Mouse (Mus musculus): ENCODE measurements around the gene Oxnad1. TPM values are rescaled to one million over a fixed set of nuclear protein-coding genes. Genes with fewer than 3 reads are reported as not detected.
"Not testable (repeated sequence)": the region's sequence is repeated elsewhere in the genome, so short reads cannot be mapped to it uniquely, and the experiment has no call there.

Gene Oxnad1
- polyA plus RNA-seq, 1 experiment: 16.3 TPM

DNA sequence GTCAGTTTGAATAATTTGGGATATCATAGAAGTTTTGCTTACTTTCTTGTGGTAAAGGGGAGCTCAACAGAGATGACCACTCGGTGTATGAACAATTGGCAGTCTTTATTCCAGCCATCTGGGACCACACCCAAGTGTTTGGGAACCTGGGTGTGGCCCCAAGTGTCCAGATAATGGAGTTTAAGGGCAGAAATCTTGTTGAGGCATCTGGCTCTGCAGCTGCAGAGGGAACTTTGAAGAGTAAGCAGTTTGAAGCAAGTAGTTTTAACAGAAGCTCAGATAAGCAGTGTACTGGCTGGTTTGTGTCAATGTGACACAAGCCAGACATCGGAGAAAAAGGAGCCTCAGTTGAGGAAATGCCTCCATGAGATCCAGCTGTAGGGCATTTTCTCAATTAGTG lies 49.1 kb downstream of the Oxnad1 start:
- H3K4me3 ChIP-seq (ENCODE audit: insufficient read depth, low read length): no peak overlapping the region
- no peak for TF ChIP-seq CTCF (IDR thresholded peaks at IDR 0.05; ENCODE audit: borderline replicate concordance, insufficient read depth, low read length)
- no peak for TF ChIP-seq POLR2A (IDR thresholded peaks at IDR 0.05; ENCODE audit: low read depth, low read length)
- H3K27ac ChIP-seq (ENCODE audit: insufficient read depth, low read length): no peak overlapping the region
- H3K4me1 ChIP-seq (ENCODE audit: control insufficient read depth, insufficient read depth, low read length): no peaks in the 10 kb centered on the region

DNA sequence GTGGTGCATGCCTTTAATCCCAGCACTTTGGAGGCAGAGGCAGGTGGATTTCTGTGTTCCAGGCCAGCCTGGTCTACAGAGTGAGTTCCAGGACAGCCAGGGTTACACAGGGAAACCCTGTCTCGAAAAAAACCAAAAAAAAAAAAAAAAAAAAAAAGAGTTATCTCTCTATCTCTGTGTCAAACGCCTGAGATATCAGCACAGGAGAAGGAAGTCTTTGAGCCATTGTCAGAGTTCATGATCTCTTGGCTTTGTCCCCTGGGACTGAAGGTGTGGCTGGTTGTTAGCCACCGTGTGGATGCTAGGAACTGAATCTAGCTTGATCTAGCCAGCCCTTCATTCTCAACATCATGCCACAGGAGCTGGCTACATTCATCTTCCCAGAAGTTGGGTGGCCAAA lies 51.3 kb downstream of the Oxnad1 start:
- not testable (repeated sequence) for H3K4me3 ChIP-seq (ENCODE audit: insufficient read depth, low read length); H3K4me1 ChIP-seq (ENCODE audit: control insufficient read depth, insufficient read depth, low read length); H3K27ac ChIP-seq (ENCODE audit: insufficient read depth, low read length)

DNA sequence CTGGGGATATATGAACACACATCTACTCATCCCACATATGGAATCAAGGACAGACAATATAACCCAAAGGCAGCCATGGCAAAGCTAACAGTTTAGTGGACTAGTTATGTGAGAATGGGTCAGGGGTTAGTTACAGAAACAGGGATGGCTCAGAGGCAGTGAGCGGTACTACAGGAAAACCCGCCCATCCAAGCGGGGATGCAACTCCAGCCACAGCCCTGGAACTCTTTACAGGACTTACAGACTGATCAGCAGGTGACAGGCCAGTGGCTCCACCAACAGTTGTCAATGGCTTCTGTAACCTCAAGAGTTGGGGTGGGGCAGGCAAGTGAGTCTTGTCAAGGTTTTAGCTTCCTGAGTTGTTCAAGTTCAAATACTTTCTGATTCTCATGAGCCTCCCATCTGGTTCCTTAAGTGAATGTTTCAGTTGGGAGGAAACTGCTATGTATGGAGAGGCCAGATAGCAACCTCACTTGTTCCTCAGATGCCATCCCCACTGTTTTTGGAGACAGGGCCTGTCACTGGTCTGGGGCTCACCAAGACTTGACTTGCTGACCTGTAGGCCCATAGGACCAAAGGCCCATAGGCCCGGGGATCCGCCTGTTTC lies 55.3 kb downstream of the Oxnad1 start:
- Histone ChIP-seq H3K27ac (ENCODE audit: insufficient read depth, low read length) (no peak overlapping the region), H3K4me3 (ENCODE audit: insufficient read depth, low read length) (no peak overlapping the region), H3K4me1 (ENCODE audit: control insufficient read depth, insufficient read depth, low read length) (no peaks in the 10 kb centered on the region)
- TF ChIP-seq POLR2A (IDR thresholded peaks at IDR 0.05; ENCODE audit: low read depth, low read length) (no peak), CTCF (IDR thresholded peaks at IDR 0.05; ENCODE audit: borderline replicate concordance, insufficient read depth, low read length) (no peak)

DNA sequence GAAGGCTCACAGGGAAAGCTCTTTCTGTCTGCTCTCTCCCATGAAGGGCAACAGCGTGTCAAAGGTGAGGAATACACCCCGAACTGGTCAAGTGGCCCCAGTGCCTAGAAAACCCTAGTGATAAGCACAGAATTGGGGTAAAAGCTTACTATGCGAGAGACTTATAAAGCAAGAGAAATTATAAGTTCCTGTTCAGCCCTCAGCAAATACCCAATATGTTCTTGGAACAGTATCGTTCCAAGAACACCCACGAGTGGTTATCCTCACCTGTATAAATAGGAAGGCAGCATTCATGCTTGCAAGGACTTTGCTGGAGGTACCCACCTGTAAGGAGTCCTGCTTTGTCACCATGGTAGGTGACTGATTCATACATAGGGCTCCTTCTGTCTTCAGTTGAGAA lies 56.5 kb downstream of the Oxnad1 start, which contains the start of gene Msmb:
Gene Msmb, plus strand, starts transcription at position 301 of the 400 bp plus-strand sequence.
- TF ChIP-seq CTCF (IDR thresholded peaks at IDR 0.05; ENCODE audit: borderline replicate concordance, insufficient read depth, low read length): no peak
- Histone ChIP-seq H3K4me1 (ENCODE audit: control insufficient read depth, insufficient read depth, low read length) (no peaks in the 10 kb centered on the region), H3K4me3 (ENCODE audit: insufficient read depth, low read length) (no peak within 1 kb of the TSS), H3K27ac (ENCODE audit: insufficient read depth, low read length) (no peak within 1 kb of the TSS)

DNA sequence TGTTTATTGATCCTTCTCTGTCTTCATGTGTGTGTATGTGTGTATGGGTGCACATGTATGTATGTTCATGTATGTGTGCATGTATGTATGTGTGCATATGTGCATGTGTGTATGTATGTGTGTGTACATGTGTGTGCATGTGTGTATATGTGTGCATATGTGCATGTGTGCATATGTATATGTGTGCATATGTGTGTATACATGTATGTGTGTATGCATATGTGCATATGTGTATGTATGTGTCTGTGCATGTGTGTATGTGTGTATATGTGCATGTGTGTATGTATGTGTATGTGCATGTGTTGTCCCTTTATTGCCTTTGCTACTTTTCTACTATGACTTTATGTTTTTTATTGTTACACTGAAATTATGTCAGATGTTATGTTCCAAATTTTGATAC lies 59.6 kb downstream of the Oxnad1 start:
- Histone ChIP-seq H3K4me3 (ENCODE audit: insufficient read depth, low read length) (no peak overlapping the region), H3K4me1 (ENCODE audit: control insufficient read depth, insufficient read depth, low read length) (no peaks in the 10 kb centered on the region), H3K27ac (ENCODE audit: insufficient read depth, low read length) (no peak overlapping the region)
- TF ChIP-seq POLR2A (IDR thresholded peaks at IDR 0.05; ENCODE audit: low read depth, low read length) (no peak), CTCF (IDR thresholded peaks at IDR 0.05; ENCODE audit: borderline replicate concordance, insufficient read depth, low read length) (no peak)

DNA sequence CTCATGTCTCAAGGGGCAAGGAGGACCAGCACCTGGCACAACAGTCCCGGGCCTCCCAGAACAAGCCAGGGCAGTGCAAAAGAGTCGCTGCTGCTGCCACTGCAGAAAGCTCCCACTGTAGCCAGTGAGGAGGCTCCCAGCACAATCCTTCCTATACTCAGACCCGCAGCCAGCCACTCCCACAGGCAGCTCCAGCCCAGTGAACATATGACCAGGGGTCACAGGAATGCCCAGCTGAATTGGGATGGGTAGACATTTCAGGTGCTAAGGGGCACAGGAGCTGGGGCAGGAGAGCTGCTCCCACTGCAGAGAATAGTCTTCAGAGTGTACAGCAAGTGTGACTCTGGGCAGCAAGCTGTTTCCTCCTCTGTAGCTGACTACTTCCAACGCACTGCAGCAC lies 60.2 kb downstream of the Oxnad1 start:
- Histone ChIP-seq H3K4me1 (ENCODE audit: control insufficient read depth, insufficient read depth, low read length) (no peaks in the 10 kb centered on the region), H3K27ac (ENCODE audit: insufficient read depth, low read length) (no peak overlapping the region), H3K4me3 (ENCODE audit: insufficient read depth, low read length) (no peak overlapping the region)
- no peak for TF ChIP-seq CTCF (IDR thresholded peaks at IDR 0.05; ENCODE audit: borderline replicate concordance, insufficient read depth, low read length)
- no peak for TF ChIP-seq POLR2A (IDR thresholded peaks at IDR 0.05; ENCODE audit: low read depth, low read length)

DNA sequence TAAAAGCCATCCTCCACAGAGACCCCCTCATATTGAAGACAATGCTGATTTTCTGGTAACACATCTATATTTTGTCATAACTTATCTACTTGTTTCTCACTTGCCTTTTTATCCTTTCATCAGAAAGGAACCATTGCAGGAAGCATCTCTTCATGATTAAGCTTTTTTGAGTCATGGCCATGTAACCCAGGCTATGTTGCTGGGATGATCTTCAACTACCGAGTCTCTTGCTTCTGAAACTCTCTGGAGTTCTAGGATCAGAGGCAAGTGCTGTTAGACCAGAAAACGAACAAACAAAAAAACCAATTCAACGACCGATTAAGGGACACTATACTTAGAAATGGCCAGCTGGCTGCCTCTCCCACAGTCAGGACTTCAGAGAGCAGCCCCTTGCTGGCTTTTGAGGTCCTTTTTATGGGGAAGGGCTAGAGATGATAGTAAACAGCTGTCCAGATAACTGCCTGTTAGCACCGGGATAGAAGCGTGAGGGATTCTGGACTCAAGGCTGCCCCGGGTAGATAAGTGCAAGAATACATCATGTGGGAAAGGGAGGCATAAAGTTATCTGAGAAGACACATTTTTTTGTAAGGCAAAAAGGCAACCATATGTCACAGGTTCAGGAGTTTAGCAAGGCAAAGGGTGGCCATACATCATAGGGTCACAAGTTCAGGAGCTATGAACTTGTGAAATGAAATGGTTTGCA lies 60.8 kb downstream of the Oxnad1 start:
- Histone ChIP-seq H3K4me3 (ENCODE audit: insufficient read depth, low read length) (no peak overlapping the region), H3K4me1 (ENCODE audit: control insufficient read depth, insufficient read depth, low read length) (no peaks in the 10 kb centered on the region), H3K27ac (ENCODE audit: insufficient read depth, low read length) (no peak overlapping the region)
- TF ChIP-seq POLR2A (IDR thresholded peaks at IDR 0.05; ENCODE audit: low read depth, low read length) (no peak), CTCF (IDR thresholded peaks at IDR 0.05; ENCODE audit: borderline replicate concordance, insufficient read depth, low read length) (no peak)

DNA sequence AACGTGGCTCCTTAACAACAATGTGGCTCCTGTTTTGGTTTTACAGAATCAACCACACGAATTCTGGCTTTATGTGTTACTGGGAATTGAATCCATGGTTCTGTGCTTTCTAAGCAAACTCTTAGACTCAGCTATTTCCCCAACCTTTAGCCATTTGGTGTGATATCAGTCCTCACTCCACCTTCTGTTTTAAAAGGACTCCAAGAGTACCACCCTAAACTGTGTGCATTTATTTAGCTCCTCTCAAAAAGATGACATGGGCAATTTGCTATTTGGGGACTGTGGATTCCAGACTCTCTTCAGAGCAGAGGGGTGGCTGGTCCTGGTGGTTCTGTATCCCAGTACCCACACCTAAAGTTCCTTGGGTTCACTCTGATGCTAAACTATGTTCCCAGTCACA lies 61.4 kb downstream of the Oxnad1 start:
- Histone ChIP-seq H3K27ac (ENCODE audit: insufficient read depth, low read length) (no peak overlapping the region), H3K4me1 (ENCODE audit: control insufficient read depth, insufficient read depth, low read length) (no peaks in the 10 kb centered on the region), H3K4me3 (ENCODE audit: insufficient read depth, low read length) (no peak overlapping the region)
- TF ChIP-seq CTCF (IDR thresholded peaks at IDR 0.05; ENCODE audit: borderline replicate concordance, insufficient read depth, low read length) (no peak), POLR2A (IDR thresholded peaks at IDR 0.05; ENCODE audit: low read depth, low read length) (no peak)

DNA sequence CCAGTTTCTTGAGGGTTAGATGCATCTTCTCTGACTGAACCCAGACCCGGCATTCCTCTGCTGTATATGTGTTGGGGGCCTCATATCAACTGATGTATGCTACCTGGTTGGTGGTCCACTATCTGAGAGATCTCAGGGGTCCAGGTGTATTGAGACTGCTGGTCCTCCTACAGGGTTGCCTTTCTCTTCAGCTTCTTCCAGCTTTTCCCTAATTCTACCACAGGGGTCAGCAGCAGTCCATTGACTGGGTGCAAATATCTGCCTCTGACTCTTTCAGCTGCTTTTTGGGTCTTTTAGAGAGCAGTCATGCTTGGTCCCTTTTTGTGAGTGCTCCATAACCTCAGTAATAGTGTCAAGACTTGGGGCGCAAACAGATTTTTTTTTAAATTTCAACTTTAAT lies 65.7 kb downstream of the Oxnad1 start:
- Histone ChIP-seq H3K4me3 (ENCODE audit: insufficient read depth, low read length) (no peak overlapping the region), H3K27ac (ENCODE audit: insufficient read depth, low read length) (no peak overlapping the region), H3K4me1 (ENCODE audit: control insufficient read depth, insufficient read depth, low read length) (no peaks in the 10 kb centered on the region)
- no peak for TF ChIP-seq CTCF (IDR thresholded peaks at IDR 0.05; ENCODE audit: borderline replicate concordance, insufficient read depth, low read length)
- TF ChIP-seq POLR2A (IDR thresholded peaks at IDR 0.05; ENCODE audit: low read depth, low read length): no peak

DNA sequence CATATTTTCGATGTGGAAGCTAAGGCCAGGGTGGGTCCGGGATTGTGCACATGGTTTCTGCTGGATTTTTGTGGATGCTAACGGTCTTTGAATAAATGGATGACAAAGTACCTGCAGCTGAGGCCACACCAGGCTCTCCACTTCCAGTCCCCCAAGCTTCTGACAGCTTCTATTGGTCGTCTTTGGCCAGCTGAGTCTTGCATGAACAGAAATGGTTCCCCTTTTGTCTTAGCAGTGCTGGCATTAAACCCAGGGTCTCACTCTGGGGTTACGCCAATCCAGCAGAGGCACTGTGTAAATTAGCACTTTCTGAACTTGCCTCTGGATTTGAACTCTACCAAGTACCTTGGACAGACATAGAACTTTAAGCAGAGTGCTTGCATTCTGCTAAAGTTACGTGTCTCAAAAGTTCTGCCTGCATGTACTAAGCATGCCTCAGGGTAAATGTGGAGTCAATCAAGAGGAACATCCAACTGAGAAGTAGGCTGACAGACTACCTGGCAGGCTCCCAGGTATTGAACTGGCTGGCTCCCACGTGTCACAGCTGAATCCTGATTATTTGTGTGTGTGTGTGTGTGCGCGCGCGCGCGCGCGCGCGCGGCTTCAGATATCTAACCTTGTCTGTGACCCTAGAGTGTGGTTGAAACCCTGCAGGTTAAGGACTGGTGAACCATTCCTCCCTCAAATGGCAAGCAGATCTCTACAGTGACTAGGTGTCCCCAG lies 67.2 kb downstream of the Oxnad1 start:
- Histone ChIP-seq H3K27ac (ENCODE audit: insufficient read depth, low read length) (no peak overlapping the region), H3K4me3 (ENCODE audit: insufficient read depth, low read length) (no peak overlapping the region), H3K4me1 (ENCODE audit: control insufficient read depth, insufficient read depth, low read length) (no peaks in the 10 kb centered on the region)
- no peak for TF ChIP-seq CTCF (IDR thresholded peaks at IDR 0.05; ENCODE audit: borderline replicate concordance, insufficient read depth, low read length)
- no peak for TF ChIP-seq POLR2A (IDR thresholded peaks at IDR 0.05; ENCODE audit: low read depth, low read length)

Other genes with a start within 250 kb of the Oxnad1 start
- not detected in 2 replicates for gene Galnt15, start 56.4 kb upstream of the Oxnad1 start, polyA plus RNA-seq (2011; ENCODE audit: insufficient read length, low read depth, missing spikeins)
- gene Dph3, start 355 bp downstream of the Oxnad1 start, polyA plus RNA-seq (2011; ENCODE audit: insufficient read length, low read depth, missing spikeins): 52.0 and 58.6 TPM in 2 replicates
- gene Msmb, start 56.6 kb downstream of the Oxnad1 start, polyA plus RNA-seq (2011; ENCODE audit: insufficient read length, low read depth, missing spikeins): not detected in 2 replicates
- 84.1 and 85.6 TPM in 2 replicates for gene Ncoa4, start 74.5 kb downstream of the Oxnad1 start, polyA plus RNA-seq (2011; ENCODE audit: insufficient read length, low read depth, missing spikeins)
- 80.3 and 103 TPM in 2 replicates for gene Timm23, start 116.5 kb downstream of the Oxnad1 start, polyA plus RNA-seq (2011; ENCODE audit: insufficient read length, low read depth, missing spikeins)
- gene Parg, start 116.6 kb downstream of the Oxnad1 start, polyA plus RNA-seq (2011; ENCODE audit: insufficient read length, low read depth, missing spikeins): 51.8 and 64.2 TPM in 2 replicates
- gene Ogdhl, start 236.6 kb downstream of the Oxnad1 start, polyA plus RNA-seq (2011; ENCODE audit: insufficient read length, low read depth, missing spikeins): 22.9 and 25.5 TPM in 2 replicates